Mouse (Mus musculus) layer of hippocampus, postnatal 36 days (tissue): ENCODE measurements around the gene Abca14. TPM values are rescaled to one million over a fixed set of nuclear protein-coding genes. Genes with fewer than 3 reads are reported as not detected.

ENCODE experiments used
- DNase-seq, 2 experiments: peaks; one replicate each; pipeline ENCODE4 v3.0.0; 2022
- total RNA-seq, 2 experiments: library from RNA; stranded (reverse); gene quantifications; 2 replicates each; pipeline ENCODE4 v1.2.3; 2021

The Abca14 gene
- total RNA-seq: not detected

DNA sequence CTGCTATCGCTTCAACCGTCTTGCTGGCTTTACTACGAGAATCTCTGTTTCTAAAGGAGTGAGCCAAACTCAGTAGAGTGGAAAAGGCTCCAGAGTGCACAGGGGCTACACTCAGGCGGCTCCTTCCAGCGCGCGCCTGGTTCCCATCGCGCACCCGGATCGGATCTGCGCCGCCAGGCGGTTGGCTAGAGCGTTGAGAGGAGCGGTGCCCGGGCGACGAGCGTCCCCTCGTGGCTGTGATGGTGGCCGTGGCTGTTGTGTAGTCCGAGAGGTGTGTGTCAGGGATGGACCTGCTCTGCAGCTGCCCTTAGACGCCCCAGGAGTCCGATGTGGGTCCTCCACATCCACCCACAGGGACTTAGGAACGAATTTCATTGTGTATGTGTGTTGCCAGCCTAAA is at the start of gene Abca14:
Gene Abca14 (plus strand): TSS at position 173 of the 400 bp plus-strand sequence.
- DNase-seq: peak; percentile 87

- DNase-seq: no peak
Observed at GRCm38 (mm10) chr7:120156841-120157409, 46.8 kb upstream of the Abca14 start.

DNA sequence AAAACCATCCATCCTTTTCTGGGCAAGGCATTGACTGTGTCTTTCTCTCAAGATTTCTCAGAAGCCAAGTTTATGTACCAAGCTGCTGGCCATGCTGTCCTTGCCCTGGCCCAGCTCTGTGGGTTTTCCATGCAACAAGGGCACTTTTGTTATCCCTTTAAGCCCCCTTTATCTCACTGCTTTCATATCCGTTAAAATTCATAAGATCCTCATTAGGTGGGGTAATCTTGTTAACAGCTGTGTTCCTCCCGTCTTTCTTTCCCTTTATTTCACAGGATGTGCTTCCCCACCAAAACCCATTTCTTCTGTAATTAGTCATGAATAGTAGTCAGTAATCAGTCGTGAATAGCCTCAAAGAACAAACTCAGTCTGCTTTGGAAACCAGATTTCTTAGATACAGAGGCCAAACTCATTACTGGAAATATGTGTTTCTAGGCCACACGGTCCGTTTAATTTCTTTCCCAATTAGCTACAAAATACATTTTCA is 46.1 kb upstream of the Abca14 start:
- no peak for DNase-seq

DNA sequence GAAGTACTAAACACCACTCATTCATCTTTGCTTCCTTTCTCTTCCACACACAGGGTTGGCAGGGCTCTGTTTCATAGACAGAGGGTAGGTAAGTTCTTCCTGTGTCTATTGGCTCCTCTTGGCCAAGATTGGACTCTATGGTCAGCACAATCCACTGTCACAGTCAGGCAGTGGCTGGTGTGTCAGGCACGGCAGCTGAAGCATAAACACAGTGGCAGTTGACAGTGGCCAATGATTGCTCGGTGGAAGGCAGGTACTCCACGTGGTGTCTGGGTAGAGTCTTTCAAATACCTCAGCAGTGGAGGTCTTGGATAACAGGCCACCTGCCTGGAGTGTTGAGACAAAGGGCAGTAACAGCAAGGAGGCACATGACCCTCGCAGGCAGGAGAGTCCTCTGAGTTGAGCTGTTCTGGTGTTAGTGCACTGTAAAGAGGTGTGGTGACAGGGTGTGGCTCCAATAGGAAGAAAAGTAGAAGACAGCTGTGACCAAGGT is 45.6 kb upstream of the Abca14 start:
- DNase-seq: no peak

- no peak for DNase-seq
Observed at GRCm38 (mm10) chr7:120163581-120164251, 40.0 kb upstream of the Abca14 start.

- no peak for DNase-seq
Observed at GRCm38 (mm10) chr7:120172188-120172700, 31.5 kb upstream of the Abca14 start.

DNA sequence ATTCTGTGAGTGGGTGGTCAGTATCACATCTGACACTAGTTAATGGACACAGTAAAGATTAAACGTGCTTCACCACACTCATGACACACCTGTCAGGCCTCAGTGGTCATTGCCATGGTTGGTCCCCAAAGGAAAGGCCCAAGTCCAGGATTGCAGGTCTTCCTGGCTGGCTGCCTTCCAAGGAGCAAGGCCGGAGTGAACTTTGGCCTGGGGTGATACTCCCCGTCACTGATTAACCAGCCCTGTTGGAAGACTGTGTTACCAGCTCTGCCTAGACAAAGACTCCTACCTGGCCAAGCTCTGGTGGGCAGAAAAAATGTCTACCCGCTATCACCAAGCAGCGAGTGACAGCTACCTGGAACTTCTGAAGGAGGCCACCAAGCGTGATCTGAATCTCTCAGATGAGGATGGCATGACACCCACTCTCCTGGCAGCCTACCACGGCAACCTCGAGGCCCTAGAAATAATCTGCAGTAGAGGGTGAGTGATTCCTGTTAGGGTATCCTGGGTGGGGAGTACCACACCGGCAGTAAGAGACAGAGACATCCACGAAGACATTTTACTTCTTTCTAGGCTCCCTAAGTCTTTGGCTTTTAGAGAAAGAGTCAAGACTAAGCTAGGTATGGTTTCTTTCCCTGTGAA is 30.0 kb upstream of the Abca14 start, which contains the start of gene Anks4b:
Gene Anks4b (plus strand): TSS at position 256 of the 642 bp plus-strand sequence.
- no peak for DNase-seq

GRCm38 (mm10) chr7:120174723-120175504 is 28.8 kb upstream of the Abca14 start:
- DNase-seq: no peak

GRCm38 (mm10) chr7:120177611-120178010 is 26.1 kb upstream of the Abca14 start:
- no peak for DNase-seq

- no peak for DNase-seq
Observed at GRCm38 (mm10) chr7:120178935-120179334, 24.8 kb upstream of the Abca14 start.

DNA sequence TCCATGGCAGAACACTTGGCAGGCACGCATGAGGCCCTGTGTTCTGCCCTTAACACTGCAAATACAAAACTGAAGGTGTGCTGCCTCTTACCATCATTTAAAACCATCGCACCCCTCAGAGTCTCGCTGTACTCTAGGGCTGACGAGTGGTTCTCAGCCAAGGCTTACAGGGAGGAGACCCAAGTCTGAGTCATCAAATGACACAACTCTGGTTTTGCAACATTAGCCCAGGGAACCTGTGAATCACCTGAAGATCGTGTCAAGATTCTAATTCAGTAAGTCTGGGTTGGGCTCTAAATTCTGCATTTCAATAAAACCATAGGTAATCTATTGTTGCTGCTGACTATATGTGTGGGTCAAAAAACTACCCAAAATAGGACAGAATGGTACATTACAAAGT is 23.2 kb upstream of the Abca14 start:
- no peak for DNase-seq

- no peak for DNase-seq
Observed at GRCm38 (mm10) chr7:120181401-120182230, 22.1 kb upstream of the Abca14 start.

GRCm38 (mm10) chr7:120182891-120183290 is 20.9 kb upstream of the Abca14 start:
- no peak for DNase-seq

GRCm38 (mm10) chr7:120188946-120189345 is 14.8 kb upstream of the Abca14 start:
- DNase-seq: no peak

- DNase-seq: no peak
Observed at GRCm38 (mm10) chr7:120189369-120190149, 14.2 kb upstream of the Abca14 start.

GRCm38 (mm10) chr7:120190150-120190665 is 13.6 kb upstream of the Abca14 start:
- peak in 1 of 2 experiments; percentile 31 for DNase-seq

DNA sequence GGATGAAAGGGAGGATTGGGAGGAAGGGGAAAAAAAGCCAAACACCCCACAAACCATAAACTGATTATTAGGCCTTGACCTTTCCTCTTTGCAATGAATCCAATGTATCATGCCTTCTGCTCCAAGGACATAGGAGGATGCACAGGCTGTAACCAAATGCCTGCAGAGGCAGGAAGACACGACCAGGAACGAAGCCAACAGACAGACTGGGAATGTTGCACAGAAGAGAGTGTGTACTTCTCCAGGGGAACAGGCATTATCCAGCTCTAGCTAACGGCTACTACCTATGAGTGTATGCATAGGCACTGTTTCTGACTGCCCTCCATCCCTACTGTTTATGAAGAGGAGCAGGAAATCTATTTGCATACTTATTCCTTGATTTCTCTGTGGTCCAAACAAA is 11.6 kb upstream of the Abca14 start:
- no peak for DNase-seq

DNA sequence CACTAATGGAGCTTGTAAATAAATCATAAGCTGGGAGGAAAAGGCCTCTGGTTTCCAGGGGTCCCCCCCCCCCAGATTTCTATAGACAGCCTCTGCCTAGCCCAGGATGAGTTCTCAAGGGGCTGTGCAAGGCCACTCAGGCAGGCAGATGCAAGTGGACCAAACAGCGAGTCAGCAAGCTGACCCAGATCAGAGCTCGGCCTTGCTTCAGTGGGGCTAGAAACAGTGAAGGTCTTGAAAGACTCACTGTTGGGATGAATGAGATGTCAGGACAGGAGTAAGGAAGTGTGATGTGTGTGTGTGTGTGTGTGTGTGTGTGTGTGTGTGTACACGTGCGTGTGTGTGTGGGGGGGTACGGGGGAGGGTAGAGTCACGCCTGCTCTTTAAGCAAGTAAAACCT is 10.9 kb upstream of the Abca14 start:
- DNase-seq: no peak

DNA sequence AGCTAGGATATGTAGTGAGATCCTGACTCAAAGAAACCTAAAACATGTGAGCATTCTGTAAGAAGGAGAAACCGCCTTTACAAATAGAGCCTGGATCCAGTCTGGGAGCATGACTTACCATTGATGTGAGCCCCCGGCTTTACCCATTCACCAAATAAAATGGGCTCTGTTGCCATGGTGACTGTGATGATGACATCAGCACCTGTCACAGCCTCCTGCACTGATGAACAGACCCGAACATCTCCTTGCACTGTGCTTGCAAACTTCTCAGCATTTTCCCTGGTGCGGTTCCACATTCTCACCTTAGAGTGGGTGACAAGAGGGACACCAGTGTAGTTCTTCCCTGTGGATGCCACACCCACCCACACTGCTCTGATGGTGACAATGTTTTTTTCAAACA is 8.6 kb upstream of the Abca14 start:
- no peak for DNase-seq

GRCm38 (mm10) chr7:120201231-120201744 is 2.5 kb upstream of the Abca14 start:
- peak in 1 of 2 experiments; percentile 30 for DNase-seq
